Mouse (Mus musculus) testis, adult 2 months (tissue): ENCODE results near the gene Cnpy3. TPM values are rescaled to one million over a fixed set of nuclear protein-coding genes. Genes with fewer than 3 reads are reported as not detected.

Experiments used
- H3K27ac ChIP-seq: fragments of 200-500 bp; 2 replicates; pipeline ENCODE4 v1.5.1; 2012; ENCODE audit warnings: low read depth, low read length; ENCODE audit not compliant: control insufficient read depth, insufficient read depth
- H3K27me3 ChIP-seq: fragments of 200-500 bp; 2 replicates; pipeline ENCODE4 v1.6.1; 2012; ENCODE audit warnings: mild to moderate bottlenecking, low read length, moderate library complexity; ENCODE audit not compliant: control insufficient read depth, insufficient read depth
- H3K36me3 ChIP-seq: fragments of 200-500 bp; 2 replicates; pipeline ENCODE4 v1.6.1; 2012; ENCODE audit warnings: mild to moderate bottlenecking, low read length; ENCODE audit not compliant: control insufficient read depth, insufficient read depth
- H3K4me1 ChIP-seq: fragments of 200-500 bp; 2 replicates; pipeline ENCODE4 v1.6.1; 2012; ENCODE audit warnings: low read length; ENCODE audit not compliant: control insufficient read depth, insufficient read depth
- H3K4me3 ChIP-seq: fragments of 200-500 bp; 2 replicates; pipeline ENCODE4 v1.5.1; 2012; ENCODE audit warnings: low read depth, mild to moderate bottlenecking, low read length, moderate library complexity, mixed read lengths; ENCODE audit not compliant: control insufficient read depth
- CTCF ChIP-seq: fragments of 200-500 bp; IDR thresholded peaks from 2 replicates; pipeline ENCODE4 v1.5.1; 2012; ENCODE audit warnings: low read depth, mild to moderate bottlenecking, inconsistent platforms, low read length, moderate library complexity; ENCODE audit not compliant: control insufficient read depth, insufficient read depth, insufficient replicate concordance
- POLR2A ChIP-seq: fragments of 200-500 bp; IDR thresholded peaks from 2 replicates; pipeline ENCODE4 v1.6.1; 2012; ENCODE audit warnings: low read depth, mild to moderate bottlenecking, inconsistent platforms, low read length, moderate library complexity; ENCODE audit not compliant: control insufficient read depth
- polyA plus RNA-seq: library from polyadenylated mRNA; depleted of rRNA; stranded (reverse); fragments of >200 nt; gene quantifications from 2 replicates; pipeline ENCODE4 v1.2.3, GENCODE M21; 2012

Cnpy3 gene
- polyA plus RNA-seq, 1 experiment: 18.9 TPM

DNA sequence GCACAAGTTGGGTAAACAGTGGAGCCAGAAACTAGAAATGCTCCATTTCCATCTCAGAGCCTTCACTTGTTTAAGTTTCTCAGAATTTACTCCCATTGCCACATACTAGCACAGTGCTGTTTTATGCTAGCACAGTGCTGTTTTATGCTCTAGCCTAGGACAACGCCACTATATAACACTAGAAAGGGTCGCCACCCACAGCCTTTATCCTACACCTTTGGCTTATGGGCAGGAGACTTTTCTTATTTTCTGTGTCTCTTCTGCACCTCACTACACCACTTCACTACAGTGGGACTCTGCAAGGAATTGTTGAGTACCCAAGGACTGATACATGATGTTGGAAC lies 31.2 kb upstream of the Cnpy3 start:
- TF ChIP-seq CTCF (no peak), POLR2A (no peak)
- Histone ChIP-seq H3K4me1 (no peaks in the 10 kb centered on the region; the same call in 1 of the 2 replicates), H3K4me3 (no peak overlapping the region), H3K36me3 (peaks cover 2% of the 10 kb centered on the region; the same call in 1 of the 2 replicates), H3K27ac (no peak overlapping the region), H3K27me3 (no peaks in the 10 kb centered on the region)

DNA sequence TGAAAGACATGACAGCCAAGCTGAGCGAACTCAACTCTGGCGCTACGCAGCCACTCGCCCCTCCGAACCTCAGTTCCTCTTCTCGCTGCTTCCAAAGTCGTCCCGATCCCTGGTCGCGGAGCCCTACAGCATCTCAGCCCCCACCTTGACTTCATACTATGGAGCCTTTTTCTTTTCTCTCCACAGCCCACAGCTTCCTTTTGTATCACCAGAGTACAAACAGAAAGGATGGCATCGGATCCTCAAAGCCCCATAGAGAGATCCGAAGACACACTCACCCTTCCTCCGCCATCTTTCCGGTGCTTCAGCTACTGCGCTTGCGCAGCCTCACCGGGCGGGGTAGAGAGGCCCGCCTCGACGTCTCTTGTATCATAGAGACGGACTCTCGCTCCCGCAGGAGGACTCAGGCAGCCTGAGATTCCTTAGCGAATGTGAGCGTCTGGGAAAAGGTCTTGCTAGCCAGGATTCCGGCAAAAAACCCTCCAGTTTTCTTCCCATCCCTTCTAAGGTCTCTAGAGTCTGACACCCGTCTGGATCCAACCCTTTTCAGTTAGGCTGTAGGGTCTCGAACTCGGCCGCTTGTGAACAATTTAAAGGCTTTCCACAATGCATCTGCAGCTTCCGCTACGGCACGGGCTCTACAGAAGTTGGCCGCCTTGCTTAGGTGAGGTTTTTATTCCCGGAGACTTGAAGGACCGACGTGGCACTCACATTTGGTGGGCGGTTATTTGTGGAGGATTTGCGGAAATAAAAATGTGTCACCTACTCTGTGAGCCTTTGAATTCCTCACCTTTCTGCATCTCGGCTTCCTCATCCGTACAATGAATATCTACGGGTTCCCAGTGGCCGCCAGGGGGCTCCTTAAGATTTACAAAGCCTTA lies 30.6 kb upstream of the Cnpy3 start, which contains the start of gene Rpl7l1:
Gene Rpl7l1 (minus strand): TSS at position 332 of the 881 bp plus-strand sequence.
- Histone ChIP-seq H3K4me1 (no peaks in the 10 kb centered on the region; the same call in 1 of the 2 replicates), H3K4me3 (peak within 1 kb of the TSS; percentile 92), H3K27me3 (no peaks in the 10 kb centered on the region), H3K36me3 (peaks cover 2% of the 10 kb centered on the region; the same call in 1 of the 2 replicates), H3K27ac (peak within 1 kb of the TSS; percentile 75)
- TF ChIP-seq POLR2A (peak; percentile 89), CTCF (no peak)

DNA sequence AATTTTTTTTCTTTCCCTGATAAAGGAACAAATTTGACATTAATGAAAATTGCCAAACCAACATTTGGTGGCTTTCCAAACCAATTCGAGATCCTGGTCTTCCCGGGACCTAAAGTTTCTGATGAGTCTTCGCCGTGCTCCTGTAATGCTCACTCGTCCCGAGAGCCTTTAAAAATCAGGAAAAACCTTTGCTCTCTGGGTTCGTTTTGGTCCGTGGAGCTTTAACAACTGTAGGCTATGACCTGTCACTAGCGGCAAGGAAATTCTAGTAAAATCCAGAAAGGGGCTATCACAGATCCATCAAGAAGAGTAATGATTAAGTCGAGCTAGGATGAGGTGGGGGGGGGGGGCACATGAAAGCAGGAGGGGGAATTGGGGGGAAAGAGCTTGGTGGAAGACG lies 29.9 kb upstream of the Cnpy3 start:
- TF ChIP-seq POLR2A: no peak
- TF ChIP-seq CTCF: no peak
- Histone ChIP-seq H3K36me3 (peaks cover 2% of the 10 kb centered on the region; the same call in 1 of the 2 replicates), H3K27ac (peak overlapping the region; percentile 75), H3K4me3 (peak overlapping the region; percentile 92), H3K4me1 (no peaks in the 10 kb centered on the region; the same call in 1 of the 2 replicates), H3K27me3 (no peaks in the 10 kb centered on the region)

DNA sequence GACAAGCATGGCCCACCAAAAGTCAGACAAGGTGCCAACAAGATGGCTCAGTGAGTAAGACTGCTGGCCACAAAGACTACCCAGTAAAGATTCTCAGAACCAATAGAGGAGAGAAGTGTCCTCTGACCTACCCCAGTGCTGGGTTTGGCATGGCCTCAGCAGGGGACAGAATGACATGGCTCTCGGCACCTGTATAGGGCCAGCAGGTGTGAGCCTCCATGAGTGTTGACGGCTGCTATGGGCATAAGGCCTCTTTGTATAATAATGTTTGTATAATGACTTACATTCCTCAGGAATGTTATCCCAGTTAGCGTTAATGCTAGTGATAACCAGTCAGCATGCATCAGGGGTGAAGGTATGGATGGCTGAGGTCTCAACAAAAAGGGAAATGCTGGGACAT lies 24.1 kb upstream of the Cnpy3 start:
- H3K27me3 ChIP-seq: no peaks in the 10 kb centered on the region
- no peak for TF ChIP-seq POLR2A
- H3K36me3 ChIP-seq: peaks cover 6% of the 10 kb centered on the region; the same call in 1 of the 2 replicates
- H3K4me3 ChIP-seq: no peak overlapping the region
- H3K27ac ChIP-seq: no peak overlapping the region
- H3K4me1 ChIP-seq: peaks cover 4% of the 10 kb centered on the region

DNA sequence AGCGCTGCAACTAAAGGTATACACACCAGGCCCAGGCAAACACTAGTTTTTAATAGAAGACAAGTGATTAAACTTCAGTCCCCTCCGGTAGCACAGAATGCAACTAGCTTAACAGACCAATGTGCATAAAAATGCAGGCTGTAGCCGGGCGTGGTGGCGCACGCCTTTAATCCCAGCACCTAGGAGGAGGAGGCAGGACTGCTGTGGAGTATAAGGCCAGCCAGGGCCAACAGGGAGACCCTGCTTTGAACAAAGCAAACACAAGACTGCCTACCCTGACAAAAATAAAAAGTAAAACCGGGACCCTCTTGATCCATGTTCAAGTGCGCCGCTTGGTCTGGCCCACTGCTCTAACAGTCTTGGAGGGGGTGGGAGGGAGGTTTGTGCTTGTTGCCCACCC lies 23.1 kb upstream of the Cnpy3 start:
- Histone ChIP-seq H3K4me1 (peaks cover 4% of the 10 kb centered on the region), H3K27ac (no peak overlapping the region), H3K27me3 (no peaks in the 10 kb centered on the region), H3K4me3 (no peak overlapping the region), H3K36me3 (peaks cover 6% of the 10 kb centered on the region; the same call in 1 of the 2 replicates)
- TF ChIP-seq POLR2A (no peak), CTCF (no peak)

DNA sequence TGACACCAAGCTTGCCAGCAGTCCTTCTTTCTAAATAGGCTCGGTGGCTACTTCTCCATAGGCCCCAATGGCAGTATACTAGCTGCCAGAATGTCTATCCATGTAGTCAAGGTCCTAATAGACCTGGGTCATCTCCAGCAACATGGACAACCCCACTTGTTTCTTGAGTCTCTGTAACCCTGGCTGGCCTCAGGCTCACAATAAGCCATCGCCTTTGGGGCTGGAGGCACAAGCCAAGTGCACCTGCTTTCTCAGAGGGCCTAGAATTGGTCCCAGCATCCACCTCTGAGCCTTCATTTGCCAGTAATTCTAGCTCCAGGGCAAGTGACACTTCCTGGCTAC lies 22.1 kb upstream of the Cnpy3 start:
- Histone ChIP-seq H3K36me3 (peaks cover 6% of the 10 kb centered on the region; the same call in 1 of the 2 replicates), H3K4me3 (no peak overlapping the region), H3K27me3 (no peaks in the 10 kb centered on the region), H3K27ac (no peak overlapping the region), H3K4me1 (peaks cover 4% of the 10 kb centered on the region)
- no peak for TF ChIP-seq POLR2A
- no peak for TF ChIP-seq CTCF

DNA sequence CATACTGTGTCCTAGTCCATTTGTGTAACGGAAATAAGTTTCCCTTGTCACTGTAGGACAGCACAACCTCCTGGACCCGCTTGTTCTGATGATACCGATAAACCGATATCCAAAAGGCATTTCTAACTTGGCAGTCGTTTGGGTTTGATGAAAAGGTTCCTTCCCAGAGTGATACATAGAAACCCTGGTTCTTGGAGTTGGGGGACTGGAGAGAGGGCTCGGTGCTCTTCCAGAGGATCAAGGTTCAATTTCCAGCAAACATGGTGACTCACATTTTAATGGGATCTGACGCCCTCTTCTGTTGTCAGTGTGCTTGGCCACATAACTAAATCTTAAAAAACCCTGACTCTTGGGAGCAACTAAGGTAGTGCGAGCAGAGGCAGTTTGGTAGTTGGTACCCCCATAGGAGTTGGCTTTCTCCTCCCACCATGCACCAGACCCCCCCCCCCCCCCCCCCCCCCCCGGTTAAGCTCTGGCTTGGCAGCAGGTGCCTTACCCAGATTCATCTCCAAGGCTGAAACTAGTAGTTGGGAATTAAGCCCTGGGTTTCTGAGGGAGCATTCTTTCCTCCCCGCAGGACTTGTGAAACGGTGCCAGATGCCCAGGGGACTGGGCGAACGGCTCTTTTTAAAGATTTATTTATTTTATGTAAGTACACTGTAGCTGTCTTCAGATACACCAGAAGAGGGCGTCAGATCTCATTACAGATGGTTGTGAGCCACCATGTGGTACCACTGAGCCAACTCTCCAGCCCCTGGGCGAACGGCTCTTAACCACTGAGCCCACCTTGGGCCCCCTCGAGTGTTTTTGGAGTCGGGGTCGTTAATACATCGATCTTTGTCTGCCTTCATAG lies 21.5 kb upstream of the Cnpy3 start:
- H3K27ac ChIP-seq: peak overlapping the region; percentile 87
- peak overlapping the region; percentile 92 for H3K4me3 ChIP-seq
- H3K27me3 ChIP-seq: no peaks in the 10 kb centered on the region
- H3K36me3 ChIP-seq: peaks cover 6% of the 10 kb centered on the region; the same call in 1 of the 2 replicates
- no peak for TF ChIP-seq CTCF
- TF ChIP-seq POLR2A: no peak
- H3K4me1 ChIP-seq: peaks cover 4% of the 10 kb centered on the region
